Mouse (Mus musculus): ENCODE results near the gene Ptprz1. TPM values are rescaled to one million over a fixed set of nuclear protein-coding genes. Genes with fewer than 3 reads are reported as not detected.

The Ptprz1 gene
- polyA plus RNA-seq, 1 experiment from 2014 or later, result 87.9 TPM

- no peak overlapping the region; the same call in 1 of the 2 replicates for H3K9ac ChIP-seq (ENCODE audit: low read depth, low read length)
- peak; percentile 89 for ATAC-seq
- WGBS, result 3% methylated on average over 9 of the region's 9 CpGs
- no peaks in the 10 kb centered on the region; the same call in none of the 2 replicates for H3K4me1 ChIP-seq (ENCODE audit: control insufficient read depth, insufficient read depth, low read depth, low read length)
- H3K4me3 ChIP-seq (ENCODE audit: low read length), result 0 out of 2 replicates have a peak overlapping the region, but pooled peaks have one; percentile 7
- peaks cover 7% of the 10 kb centered on the region for H3K36me3 ChIP-seq (ENCODE audit: control insufficient read depth, insufficient read depth, low read length)
- H3K27me3 ChIP-seq (replicated peaks; ENCODE audit: control insufficient read depth, insufficient read depth, low read length), result no peaks in the 10 kb centered on the region
- H3K9me3 ChIP-seq (ENCODE audit: control insufficient read depth, low read length), result peaks cover 5% of the 10 kb centered on the region
- peak overlapping the region; percentile 47 for H3K4me2 ChIP-seq (ENCODE audit: low read length)
- H3K27ac ChIP-seq (ENCODE audit: low read depth, low read length), result no peak overlapping the region
These were observed 108.6 kb downstream of the Ptprz1 start for GRCm38 (mm10) chr6:22983769-22984519.

GRCm38 (mm10) chr6:22984520-22985154 lies 109.3 kb downstream of the Ptprz1 start:
- Histone ChIP-seq H3K9me3 (ENCODE audit: control insufficient read depth, low read length) (peaks cover 5% of the 10 kb centered on the region), H3K4me1 (ENCODE audit: control insufficient read depth, insufficient read depth, low read depth, low read length) (no peaks in the 10 kb centered on the region; the same call in none of the 2 replicates), H3K27me3 (replicated peaks; ENCODE audit: control insufficient read depth, insufficient read depth, low read length) (no peaks in the 10 kb centered on the region), H3K4me2 (ENCODE audit: low read length) (peak overlapping the region; percentile 47), H3K27ac (ENCODE audit: low read depth, low read length) (no peak overlapping the region), H3K9ac (ENCODE audit: low read depth, low read length) (no peak overlapping the region), H3K4me3 (ENCODE audit: low read length) (no peak overlapping the region), H3K36me3 (ENCODE audit: control insufficient read depth, insufficient read depth, low read length) (peaks cover 7% of the 10 kb centered on the region)
- 10% methylated on average over 5 of the region's 5 CpGs for WGBS
- ATAC-seq, result 0 out of 2 replicates have a peak, but pooled peaks have one; percentile 60

GRCm38 (mm10) chr6:23003152-23003551 lies 127.8 kb downstream of the Ptprz1 start:
- ATAC-seq, result no peak
- Histone ChIP-seq H3K9ac (ENCODE audit: low read depth, low read length) (no peak overlapping the region), H3K36me3 (ENCODE audit: control insufficient read depth, insufficient read depth, low read length) (peaks cover 9% of the 10 kb centered on the region), H3K27me3 (replicated peaks; ENCODE audit: control insufficient read depth, insufficient read depth, low read length) (no peaks in the 10 kb centered on the region), H3K9me3 (ENCODE audit: control insufficient read depth, low read length) (no peaks in the 10 kb centered on the region), H3K27ac (ENCODE audit: low read depth, low read length) (no peak overlapping the region), H3K4me2 (ENCODE audit: low read length) (no peak overlapping the region), H3K4me3 (ENCODE audit: low read length) (no peak overlapping the region), H3K4me1 (ENCODE audit: control insufficient read depth, insufficient read depth, low read depth, low read length) (no peaks in the 10 kb centered on the region)
- WGBS, result 17% methylated on average over 3 of the region's 3 CpGs

GRCm38 (mm10) chr6:23014988-23015613 lies 139.8 kb downstream of the Ptprz1 start:
- no peak overlapping the region for H3K4me3 ChIP-seq (ENCODE audit: low read length)

GRCm38 (mm10) chr6:23028251-23028650 lies 152.9 kb downstream of the Ptprz1 start:
- Histone ChIP-seq H3K27ac (ENCODE audit: low read depth, low read length) (no peak overlapping the region), H3K4me3 (ENCODE audit: low read length) (no peak overlapping the region), H3K4me2 (ENCODE audit: low read length) (no peak overlapping the region), H3K36me3 (ENCODE audit: control insufficient read depth, insufficient read depth, low read length) (peaks cover 3% of the 10 kb centered on the region; the same call in 1 of the 2 replicates), H3K27me3 (replicated peaks; ENCODE audit: control insufficient read depth, insufficient read depth, low read length) (no peaks in the 10 kb centered on the region), H3K9ac (ENCODE audit: low read depth, low read length) (no peak overlapping the region), H3K9me3 (ENCODE audit: control insufficient read depth, low read length) (no peaks in the 10 kb centered on the region), H3K4me1 (ENCODE audit: control insufficient read depth, insufficient read depth, low read depth, low read length) (no peaks in the 10 kb centered on the region)
- ATAC-seq, result no peak
- WGBS, result 88% methylated on average over 1 of the region's 1 CpGs

More at GRCm38 (mm10) chr6:23014988-23015613, 139.8 kb downstream of the Ptprz1 start:
- Histone ChIP-seq H3K9me3 (ENCODE audit: control insufficient read depth, low read length) (no peaks in the 10 kb centered on the region), H3K9ac (ENCODE audit: low read depth, low read length) (no peak overlapping the region), H3K27ac (ENCODE audit: low read depth, low read length) (no peak overlapping the region), H3K27me3 (replicated peaks; ENCODE audit: control insufficient read depth, insufficient read depth, low read length) (no peaks in the 10 kb centered on the region), H3K36me3 (ENCODE audit: control insufficient read depth, insufficient read depth, low read length) (no peaks in the 10 kb centered on the region), H3K4me1 (ENCODE audit: control insufficient read depth, insufficient read depth, low read depth, low read length) (no peaks in the 10 kb centered on the region), H3K4me2 (ENCODE audit: low read length) (no peak overlapping the region)
- 64% methylated on average over 4 of the region's 4 CpGs for WGBS
- peak; percentile 76 for ATAC-seq

GRCm38 (mm10) chr6:23048836-23049235 lies 173.5 kb downstream of the Ptprz1 start:
- no peak overlapping the region for H3K4me2 ChIP-seq (ENCODE audit: low read length)
- no peak overlapping the region for H3K4me3 ChIP-seq (ENCODE audit: low read length)
- H3K36me3 ChIP-seq (ENCODE audit: control insufficient read depth, insufficient read depth, low read length), result peaks cover 26% of the 10 kb centered on the region
- no peak for ATAC-seq
- no peaks in the 10 kb centered on the region for H3K4me1 ChIP-seq (ENCODE audit: control insufficient read depth, insufficient read depth, low read depth, low read length)
- WGBS, result 91% methylated on average over 4 of the region's 4 CpGs
- H3K9me3 ChIP-seq (ENCODE audit: control insufficient read depth, low read length), result peaks cover 9% of the 10 kb centered on the region
- H3K27me3 ChIP-seq (replicated peaks; ENCODE audit: control insufficient read depth, insufficient read depth, low read length), result no peaks in the 10 kb centered on the region
- H3K27ac ChIP-seq (ENCODE audit: low read depth, low read length), result no peak overlapping the region
- no peak overlapping the region for H3K9ac ChIP-seq (ENCODE audit: low read depth, low read length)

- no peak for ATAC-seq
- Histone ChIP-seq H3K4me3 (ENCODE audit: low read length) (no peak overlapping the region), H3K27me3 (replicated peaks; ENCODE audit: control insufficient read depth, insufficient read depth, low read length) (no peaks in the 10 kb centered on the region), H3K27ac (ENCODE audit: low read depth, low read length) (no peak overlapping the region), H3K36me3 (ENCODE audit: control insufficient read depth, insufficient read depth, low read length) (peaks cover 18% of the 10 kb centered on the region), H3K4me1 (ENCODE audit: control insufficient read depth, insufficient read depth, low read depth, low read length) (no peaks in the 10 kb centered on the region), H3K9me3 (ENCODE audit: control insufficient read depth, low read length) (peaks cover 9% of the 10 kb centered on the region), H3K9ac (ENCODE audit: low read depth, low read length) (no peak overlapping the region), H3K4me2 (ENCODE audit: low read length) (no peak overlapping the region)
- WGBS, result 90% methylated on average over 5 of the region's 5 CpGs
These were observed 180.4 kb downstream of the Ptprz1 start for GRCm38 (mm10) chr6:23055734-23056133.

- 56% methylated on average over 2 of the region's 2 CpGs for WGBS
- Histone ChIP-seq H3K27me3 (replicated peaks; ENCODE audit: control insufficient read depth, insufficient read depth, low read length) (no peaks in the 10 kb centered on the region), H3K9me3 (ENCODE audit: control insufficient read depth, low read length) (no peaks in the 10 kb centered on the region), H3K4me2 (ENCODE audit: low read length) (no peak overlapping the region), H3K27ac (ENCODE audit: low read depth, low read length) (no peak overlapping the region), H3K4me3 (ENCODE audit: low read length) (no peak overlapping the region), H3K4me1 (ENCODE audit: control insufficient read depth, insufficient read depth, low read depth, low read length) (no peaks in the 10 kb centered on the region), H3K36me3 (ENCODE audit: control insufficient read depth, insufficient read depth, low read length) (no peaks in the 10 kb centered on the region), H3K9ac (ENCODE audit: low read depth, low read length) (no peak overlapping the region)
- ATAC-seq, result no peak
These were observed 200.8 kb downstream of the Ptprz1 start for GRCm38 (mm10) chr6:23076060-23076459.

GRCm38 (mm10) chr6:23078273-23078672 lies 203.0 kb downstream of the Ptprz1 start:
- no peak for ATAC-seq

More at GRCm38 (mm10) chr6:23078273-23078672, 203.0 kb downstream of the Ptprz1 start:
- no peak overlapping the region for H3K4me3 ChIP-seq (ENCODE audit: low read length)
- no peaks in the 10 kb centered on the region for H3K4me1 ChIP-seq (ENCODE audit: control insufficient read depth, insufficient read depth, low read depth, low read length)
- no peak overlapping the region for H3K27ac ChIP-seq (ENCODE audit: low read depth, low read length)
- no peaks in the 10 kb centered on the region for H3K9me3 ChIP-seq (ENCODE audit: control insufficient read depth, low read length)
- no peak overlapping the region for H3K4me2 ChIP-seq (ENCODE audit: low read length)
- 84% methylated on average over 2 of the region's 2 CpGs for WGBS
- H3K36me3 ChIP-seq (ENCODE audit: control insufficient read depth, insufficient read depth, low read length), result no peaks in the 10 kb centered on the region
- no peaks in the 10 kb centered on the region for H3K27me3 ChIP-seq (replicated peaks; ENCODE audit: control insufficient read depth, insufficient read depth, low read length)
- no peak overlapping the region for H3K9ac ChIP-seq (ENCODE audit: low read depth, low read length)

Measured in hindbrain, embryonic 16.5 days (tissue).